Mouse (Mus musculus): ENCODE measurements around the gene Art2b. TPM values are rescaled to one million over a fixed set of nuclear protein-coding genes. Genes with fewer than 3 reads are reported as not detected.
"Not testable (repeated sequence)": the region's sequence is repeated elsewhere in the genome, so short reads cannot be mapped to it uniquely, and the experiment has no call there.

Gene Art2b
- polyA plus RNA-seq, 1 experiment from 2014 or later = not detected

GRCm38 (mm10) chr7:101617438-101618165, 32.2 kb upstream of the Art2b start:
- ATAC-seq (ENCODE audit: low read depth) = no peak
- Histone ChIP-seq H3K9me3 (ENCODE audit: control insufficient read depth, low read length) (no peaks in the 10 kb centered on the region), H3K4me1 (ENCODE audit: control insufficient read depth, insufficient read depth, low read length) (no peaks in the 10 kb centered on the region), H3K9ac (replicated peaks; ENCODE audit: low read depth, low read length) (no peak overlapping the region), H3K36me3 (ENCODE audit: control insufficient read depth, insufficient read depth, low read length) (no peaks in the 10 kb centered on the region), H3K4me2 (ENCODE audit: low read depth, low read length) (no peak overlapping the region), H3K4me3 (ENCODE audit: low read depth, low read length) (no peak overlapping the region), H3K27me3 (ENCODE audit: control insufficient read depth, insufficient read depth, low read length) (no peaks in the 10 kb centered on the region), H3K27ac (ENCODE audit: low read depth, low read length) (no peak overlapping the region)
- 72% methylated on average over 10 of the region's 10 CpGs for WGBS

GRCm38 (mm10) chr7:101616136-101616835, 30.9 kb upstream of the Art2b start:
- H3K4me3 ChIP-seq (ENCODE audit: low read depth, low read length) = no peak overlapping the region
- no peaks in the 10 kb centered on the region for H3K9me3 ChIP-seq (ENCODE audit: control insufficient read depth, low read length)
- no peaks in the 10 kb centered on the region for H3K36me3 ChIP-seq (ENCODE audit: control insufficient read depth, insufficient read depth, low read length)
- H3K9ac ChIP-seq (replicated peaks; ENCODE audit: low read depth, low read length) = no peak overlapping the region
- no peaks in the 10 kb centered on the region for H3K27me3 ChIP-seq (ENCODE audit: control insufficient read depth, insufficient read depth, low read length)
- no peak for ATAC-seq (ENCODE audit: low read depth)
- WGBS = 87% methylated on average over 6 of the region's 6 CpGs
- H3K4me2 ChIP-seq (ENCODE audit: low read depth, low read length) = no peak overlapping the region
- H3K27ac ChIP-seq (ENCODE audit: low read depth, low read length) = no peak overlapping the region
- no peaks in the 10 kb centered on the region for H3K4me1 ChIP-seq (ENCODE audit: control insufficient read depth, insufficient read depth, low read length)

- Histone ChIP-seq H3K4me1 (ENCODE audit: control insufficient read depth, insufficient read depth, low read length) (no peaks in the 10 kb centered on the region), H3K27ac (ENCODE audit: low read depth, low read length) (no peak overlapping the region), H3K27me3 (ENCODE audit: control insufficient read depth, insufficient read depth, low read length) (no peaks in the 10 kb centered on the region), H3K4me3 (ENCODE audit: low read depth, low read length) (no peak overlapping the region), H3K4me2 (ENCODE audit: low read depth, low read length) (no peak overlapping the region), H3K9ac (replicated peaks; ENCODE audit: low read depth, low read length) (no peak overlapping the region), H3K9me3 (ENCODE audit: control insufficient read depth, low read length) (no peaks in the 10 kb centered on the region), H3K36me3 (ENCODE audit: control insufficient read depth, insufficient read depth, low read length) (no peaks in the 10 kb centered on the region)
- no peak for ATAC-seq (ENCODE audit: low read depth)
- WGBS = 83% methylated on average over 7 of the region's 7 CpGs
Observed at GRCm38 (mm10) chr7:101615406-101615805, 30.0 kb upstream of the Art2b start.

GRCm38 (mm10) chr7:101612786-101613527, 27.6 kb upstream of the Art2b start:
- not testable (repeated sequence) for H3K9me3 ChIP-seq (ENCODE audit: control insufficient read depth, low read length); ATAC-seq (ENCODE audit: low read depth); H3K27me3 ChIP-seq (ENCODE audit: control insufficient read depth, insufficient read depth, low read length); H3K9ac ChIP-seq (replicated peaks; ENCODE audit: low read depth, low read length); H3K4me3 ChIP-seq (ENCODE audit: low read depth, low read length); H3K4me2 ChIP-seq (ENCODE audit: low read depth, low read length); H3K27ac ChIP-seq (ENCODE audit: low read depth, low read length); H3K36me3 ChIP-seq (ENCODE audit: control insufficient read depth, insufficient read depth, low read length); H3K4me1 ChIP-seq (ENCODE audit: control insufficient read depth, insufficient read depth, low read length)
- 76% methylated on average over 8 of the region's 8 CpGs for WGBS

- no peaks in the 10 kb centered on the region for H3K9me3 ChIP-seq (ENCODE audit: control insufficient read depth, low read length)
- H3K4me2 ChIP-seq (ENCODE audit: low read depth, low read length) = no peak overlapping the region
- no peak for ATAC-seq (ENCODE audit: low read depth)
- H3K4me3 ChIP-seq (ENCODE audit: low read depth, low read length) = no peak overlapping the region
- no peaks in the 10 kb centered on the region for H3K27me3 ChIP-seq (ENCODE audit: control insufficient read depth, insufficient read depth, low read length)
- no peaks in the 10 kb centered on the region for H3K4me1 ChIP-seq (ENCODE audit: control insufficient read depth, insufficient read depth, low read length)
- H3K9ac ChIP-seq (replicated peaks; ENCODE audit: low read depth, low read length) = no peak overlapping the region
- WGBS = 73% methylated on average over 6 of the region's 6 CpGs
- no peaks in the 10 kb centered on the region for H3K36me3 ChIP-seq (ENCODE audit: control insufficient read depth, insufficient read depth, low read length)
- H3K27ac ChIP-seq (ENCODE audit: low read depth, low read length) = no peak overlapping the region
Observed at GRCm38 (mm10) chr7:101607845-101608244, 22.4 kb upstream of the Art2b start.

GRCm38 (mm10) chr7:101600406-101600805, 15.0 kb upstream of the Art2b start:
- Histone ChIP-seq H3K4me3 (ENCODE audit: low read depth, low read length) (no peak overlapping the region), H3K27ac (ENCODE audit: low read depth, low read length) (no peak overlapping the region), H3K9ac (replicated peaks; ENCODE audit: low read depth, low read length) (no peak overlapping the region), H3K9me3 (ENCODE audit: control insufficient read depth, low read length) (no peaks in the 10 kb centered on the region), H3K36me3 (ENCODE audit: control insufficient read depth, insufficient read depth, low read length) (no peaks in the 10 kb centered on the region), H3K27me3 (ENCODE audit: control insufficient read depth, insufficient read depth, low read length) (no peaks in the 10 kb centered on the region), H3K4me2 (ENCODE audit: low read depth, low read length) (no peak overlapping the region), H3K4me1 (ENCODE audit: control insufficient read depth, insufficient read depth, low read length) (no peaks in the 10 kb centered on the region)
- ATAC-seq (ENCODE audit: low read depth) = no peak
- WGBS = 92% methylated on average over 1 of the region's 1 CpGs

GRCm38 (mm10) chr7:101598482-101598881, 13.1 kb upstream of the Art2b start:
- H3K9me3 ChIP-seq (ENCODE audit: control insufficient read depth, low read length) = no peaks in the 10 kb centered on the region
- no peak overlapping the region for H3K4me3 ChIP-seq (ENCODE audit: low read depth, low read length)
- no peak overlapping the region for H3K4me2 ChIP-seq (ENCODE audit: low read depth, low read length)
- no peaks in the 10 kb centered on the region for H3K36me3 ChIP-seq (ENCODE audit: control insufficient read depth, insufficient read depth, low read length)
- no peak overlapping the region for H3K27ac ChIP-seq (ENCODE audit: low read depth, low read length)
- H3K9ac ChIP-seq (replicated peaks; ENCODE audit: low read depth, low read length) = no peak overlapping the region
- ATAC-seq (ENCODE audit: low read depth) = no peak
- no peaks in the 10 kb centered on the region for H3K4me1 ChIP-seq (ENCODE audit: control insufficient read depth, insufficient read depth, low read length)
- H3K27me3 ChIP-seq (ENCODE audit: control insufficient read depth, insufficient read depth, low read length) = no peaks in the 10 kb centered on the region
- 35% methylated on average over 2 of the region's 2 CpGs for WGBS

- Histone ChIP-seq H3K9me3 (ENCODE audit: control insufficient read depth, low read length) (no peaks in the 10 kb centered on the region), H3K36me3 (ENCODE audit: control insufficient read depth, insufficient read depth, low read length) (no peaks in the 10 kb centered on the region), H3K4me3 (ENCODE audit: low read depth, low read length) (no peak overlapping the region), H3K27me3 (ENCODE audit: control insufficient read depth, insufficient read depth, low read length) (no peaks in the 10 kb centered on the region), H3K4me2 (ENCODE audit: low read depth, low read length) (no peak overlapping the region), H3K4me1 (ENCODE audit: control insufficient read depth, insufficient read depth, low read length) (no peaks in the 10 kb centered on the region), H3K27ac (ENCODE audit: low read depth, low read length) (no peak overlapping the region), H3K9ac (replicated peaks; ENCODE audit: low read depth, low read length) (no peak overlapping the region)
- 85% methylated on average over 2 of the region's 2 CpGs for WGBS
- ATAC-seq (ENCODE audit: low read depth) = no peak
Observed at GRCm38 (mm10) chr7:101594969-101595368, 9.6 kb upstream of the Art2b start.

- not testable (repeated sequence) for H3K27me3 ChIP-seq (ENCODE audit: control insufficient read depth, insufficient read depth, low read length); H3K9me3 ChIP-seq (ENCODE audit: control insufficient read depth, low read length); H3K9ac ChIP-seq (replicated peaks; ENCODE audit: low read depth, low read length); H3K36me3 ChIP-seq (ENCODE audit: control insufficient read depth, insufficient read depth, low read length); H3K27ac ChIP-seq (ENCODE audit: low read depth, low read length); H3K4me1 ChIP-seq (ENCODE audit: control insufficient read depth, insufficient read depth, low read length); H3K4me3 ChIP-seq (ENCODE audit: low read depth, low read length); ATAC-seq (ENCODE audit: low read depth); H3K4me2 ChIP-seq (ENCODE audit: low read depth, low read length)
- 68% methylated on average over 6 of the region's 6 CpGs for WGBS
Observed at GRCm38 (mm10) chr7:101584271-101584670, 1.1 kb downstream of the Art2b start.

Measured in neural tube, embryonic 14.5 days (tissue).